Mouse (Mus musculus): Measurements from ENCODE around the gene Eng.

The Eng gene

DNA sequence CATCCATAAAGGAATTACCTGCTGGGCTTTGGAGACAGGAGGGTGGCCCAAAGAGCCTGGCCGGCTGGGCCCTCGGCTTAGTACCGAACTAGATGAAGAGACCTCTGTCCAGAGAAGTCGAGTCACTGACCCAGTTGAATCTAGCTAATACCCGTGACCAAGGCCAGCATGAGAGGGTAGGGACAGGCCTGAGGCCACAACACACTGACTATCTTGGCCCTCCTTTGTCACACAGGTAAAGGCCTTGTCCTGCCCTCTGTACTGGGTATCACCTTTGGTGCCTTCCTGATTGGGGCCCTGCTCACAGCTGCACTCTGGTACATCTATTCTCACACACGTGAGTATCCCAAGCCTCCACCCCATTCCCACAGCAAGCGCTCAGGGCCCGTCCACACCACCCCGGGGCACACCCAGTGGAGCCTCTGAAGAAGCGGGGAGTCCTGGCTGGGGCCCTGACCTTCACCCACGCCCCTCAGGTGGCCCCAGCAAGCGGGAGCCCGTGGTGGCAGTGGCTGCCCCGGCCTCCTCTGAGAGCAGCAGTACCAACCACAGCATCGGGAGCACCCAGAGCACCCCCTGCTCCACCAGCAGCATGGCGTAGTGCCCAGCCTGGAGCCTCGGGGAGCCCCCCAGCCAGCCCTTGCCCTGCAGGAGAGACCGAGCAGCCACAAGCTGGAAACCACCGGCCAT, 34.7 kb downstream of the Eng start:
- DNase-seq (ENCODE audit: low spot score in 2 of 2) = no peak

DNA sequence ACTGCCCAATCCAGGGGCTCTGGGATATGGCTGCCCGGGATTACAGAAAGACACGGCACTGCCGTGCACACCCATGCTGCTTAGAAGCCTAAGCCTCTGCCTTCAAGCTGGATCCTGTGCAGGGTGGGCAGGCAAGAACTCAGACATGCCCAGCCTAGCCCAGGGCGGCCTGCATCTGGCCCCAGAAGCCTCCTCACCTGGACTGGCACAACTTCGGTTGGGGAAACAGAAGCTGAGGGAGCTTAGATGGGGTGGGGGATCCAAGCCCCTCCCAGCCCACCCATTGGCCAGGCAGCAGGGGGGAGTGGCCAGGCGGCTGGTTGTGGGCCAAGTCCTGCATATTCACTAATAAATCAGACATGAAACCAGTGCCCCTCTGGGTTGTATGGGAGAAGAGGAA, 35.4 kb downstream of the Eng start:
- no peak for DNase-seq (ENCODE audit: low spot score in 2 of 2)

DNA sequence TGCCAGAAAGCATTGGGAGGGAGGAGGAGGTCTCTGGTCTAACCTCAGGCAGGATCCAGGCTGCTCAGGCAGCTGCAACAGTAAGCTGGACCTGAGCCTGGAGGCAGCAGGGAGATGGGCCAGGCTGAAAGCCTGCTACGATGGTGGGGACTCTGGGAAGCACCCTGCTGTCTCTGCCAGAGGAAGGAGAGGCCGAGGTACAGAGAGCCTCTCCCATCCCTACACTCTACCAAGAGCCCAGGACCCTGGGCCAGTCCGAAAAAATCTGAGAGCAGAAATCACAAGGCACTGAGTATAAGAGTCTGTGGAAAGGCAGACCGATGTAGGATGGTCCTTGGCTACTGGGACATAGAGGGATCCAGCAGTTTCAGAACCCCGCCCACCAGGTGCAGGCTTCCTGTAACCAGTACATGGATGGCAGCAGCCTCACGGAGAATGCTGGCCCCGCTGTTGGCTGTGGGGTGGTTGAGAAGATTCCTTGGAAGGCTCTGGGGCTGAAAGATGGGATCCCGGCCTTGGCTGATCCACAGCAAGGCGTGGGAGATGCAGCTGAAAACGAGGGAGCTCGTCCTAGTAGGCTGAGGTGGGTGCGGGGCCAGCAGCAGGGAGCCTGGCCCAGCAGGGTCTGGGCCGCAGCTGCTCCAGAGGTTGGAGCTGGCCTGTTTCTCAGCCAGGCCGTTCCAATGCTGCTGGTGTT, 36.5 kb downstream of the Eng start:
- DNase-seq (ENCODE audit: low spot score in 2 of 2) = no peak

DNA sequence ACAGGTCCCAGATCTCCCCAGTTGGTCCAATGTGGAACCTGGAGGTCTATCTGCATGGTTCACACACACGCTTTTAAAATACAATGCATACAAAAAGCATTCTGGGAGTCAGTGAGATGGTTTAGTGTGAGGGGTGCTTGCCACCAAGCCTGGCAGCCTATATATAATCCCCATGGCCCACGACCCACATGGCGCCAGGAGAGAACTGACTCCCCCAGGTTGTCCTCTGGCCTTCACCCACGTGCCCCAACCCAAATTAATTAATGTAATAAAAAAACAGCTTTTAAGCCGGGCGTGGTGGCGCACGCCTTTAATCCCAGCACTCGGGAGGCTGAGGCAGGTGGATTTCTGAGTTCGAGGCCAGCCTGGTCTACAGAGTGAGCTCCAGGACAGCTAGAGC, 37.3 kb downstream of the Eng start:
- no peak for DNase-seq (ENCODE audit: low spot score in 2 of 2)

DNA sequence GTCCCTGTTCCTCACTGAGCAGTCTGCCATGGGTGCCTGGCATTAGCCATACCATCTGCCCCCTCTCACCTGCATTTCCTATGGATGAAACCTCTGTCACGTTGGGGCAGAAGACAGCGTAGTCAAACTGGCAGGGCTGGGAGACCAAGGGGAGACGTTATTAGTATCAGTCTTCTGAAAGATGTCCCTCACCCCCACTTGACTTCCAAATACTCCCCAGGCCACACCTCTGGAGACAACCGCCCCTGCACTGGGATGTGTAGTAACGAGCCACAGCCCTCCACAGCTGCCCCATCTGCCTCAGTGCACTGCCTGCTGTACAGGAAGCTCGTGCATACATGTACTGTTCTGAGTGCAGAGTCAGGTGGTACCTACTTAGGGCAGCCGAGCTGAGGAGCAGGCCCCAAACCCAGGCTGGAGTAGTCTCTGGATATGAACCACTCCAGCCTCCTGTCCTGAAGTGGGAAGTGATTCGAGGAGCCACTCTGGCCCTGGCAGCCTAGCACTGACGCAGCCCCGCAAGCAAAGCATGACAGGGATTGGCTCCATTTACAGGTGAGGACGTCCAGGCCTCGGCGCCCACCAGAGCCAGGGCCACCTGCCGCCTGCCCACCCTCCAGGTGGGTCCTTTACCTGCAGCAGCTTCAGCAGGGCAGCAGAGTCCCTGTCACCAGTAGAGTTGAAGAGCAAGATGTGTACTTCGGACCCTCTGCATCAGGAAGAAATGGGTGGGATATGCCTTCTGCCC, 38.5 kb downstream of the Eng start:
- no peak for DNase-seq (ENCODE audit: low spot score in 2 of 2)

DNA sequence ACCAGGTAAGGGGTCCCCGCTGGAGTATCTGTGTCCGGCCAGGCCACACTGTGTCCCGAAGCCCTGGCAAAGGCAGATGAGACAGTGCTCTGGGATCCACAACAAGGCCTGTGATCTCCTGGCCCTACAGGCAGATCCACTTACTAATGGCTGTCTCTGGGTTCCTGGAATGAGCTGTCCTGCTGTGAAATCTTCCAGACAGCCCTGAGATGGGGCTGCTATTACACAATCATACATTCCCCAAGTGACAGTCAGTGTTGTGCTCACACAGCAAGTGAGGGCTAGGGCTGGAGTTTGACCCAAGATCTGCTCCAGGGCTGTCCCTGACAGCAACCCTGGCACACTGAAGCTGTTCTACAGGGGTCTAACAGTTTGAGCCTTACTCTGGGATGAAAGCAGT, 39.4 kb downstream of the Eng start:
- DNase-seq (ENCODE audit: low spot score in 2 of 2) = no peak

DNA sequence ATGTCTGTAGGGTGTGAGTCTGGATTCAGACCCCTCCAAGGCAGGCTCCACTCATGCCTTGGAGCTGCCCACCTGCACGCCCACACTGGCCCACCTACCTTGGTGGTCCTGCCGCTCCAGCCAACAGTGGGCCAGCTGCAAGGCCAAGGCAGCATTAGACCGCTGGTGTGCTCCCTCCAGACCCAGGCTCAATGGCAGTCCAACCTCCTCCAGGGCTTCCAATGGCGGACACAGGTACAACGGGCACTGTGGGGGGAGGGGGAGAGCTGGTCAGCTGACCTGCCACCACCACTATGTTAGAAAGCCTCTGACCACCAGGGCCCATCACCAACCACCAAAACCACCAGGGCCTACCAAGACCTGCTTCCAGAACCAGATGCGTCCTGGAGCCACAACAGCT, 40.2 kb downstream of the Eng start:
- DNase-seq (ENCODE audit: low spot score in 2 of 2) = no peak

DNA sequence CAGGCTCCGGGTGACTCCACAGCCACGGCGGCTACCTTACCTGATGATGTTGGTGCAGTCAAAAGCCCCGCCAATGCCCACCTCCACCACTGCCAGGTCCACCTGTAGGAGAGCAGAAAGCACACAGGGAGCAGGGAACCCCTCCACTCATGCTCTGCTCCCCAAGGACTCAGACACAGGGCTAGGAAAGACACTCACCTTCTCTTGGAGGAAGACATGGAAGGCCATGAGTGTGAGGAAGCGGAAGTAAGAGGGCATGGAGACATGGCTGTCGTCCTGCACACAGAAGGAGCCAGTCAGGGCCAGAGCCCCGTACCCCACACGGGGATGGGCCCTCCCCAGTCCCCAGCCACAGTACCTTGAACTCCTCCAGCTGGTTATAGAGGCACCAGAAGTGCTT, 41.2 kb downstream of the Eng start:
- DNase-seq (ENCODE audit: low spot score in 2 of 2) = no peak

DNA sequence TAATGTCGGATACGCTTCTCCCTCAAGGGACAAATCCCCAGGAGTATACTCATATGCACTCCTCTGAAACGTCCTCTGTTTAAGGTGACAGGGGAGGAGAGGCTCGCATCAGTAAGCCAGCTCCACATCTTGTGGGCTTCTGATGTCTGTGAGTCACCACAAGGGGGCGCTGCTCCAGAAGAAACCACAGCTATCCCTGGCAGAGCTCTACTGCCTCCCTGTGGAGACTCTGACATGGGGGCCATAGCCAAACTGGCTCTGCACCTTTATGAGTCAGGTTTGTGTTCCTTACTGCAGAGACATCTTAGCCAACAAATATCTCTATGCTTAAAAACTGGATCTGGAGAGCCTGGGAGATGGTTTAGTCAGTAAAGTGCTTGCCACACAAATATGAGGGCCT, 43.0 kb downstream of the Eng start:
- DNase-seq (ENCODE audit: low spot score in 2 of 2) = peak in 1 of 2 experiments; percentile 93

DNA sequence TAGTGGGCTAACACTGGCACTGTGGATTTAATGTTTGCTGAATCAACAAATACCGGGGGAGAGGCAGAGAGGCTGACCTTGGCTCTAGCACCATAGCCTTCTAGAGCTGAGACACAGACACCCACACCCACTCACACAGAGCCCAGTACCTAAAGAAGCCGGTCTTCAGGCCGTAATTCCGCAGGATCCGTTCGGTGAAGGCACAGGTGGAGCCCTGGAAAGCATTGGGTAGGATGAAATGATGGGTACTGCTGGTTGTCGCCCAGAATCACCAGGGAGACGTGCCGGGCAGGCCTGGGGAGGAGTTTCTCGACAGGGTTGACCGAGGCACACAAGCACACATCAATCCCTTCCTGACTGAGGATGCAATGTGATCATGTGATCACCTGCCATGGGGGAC, 44.6 kb downstream of the Eng start:
- no peak for DNase-seq (ENCODE audit: low spot score in 2 of 2)

DNA sequence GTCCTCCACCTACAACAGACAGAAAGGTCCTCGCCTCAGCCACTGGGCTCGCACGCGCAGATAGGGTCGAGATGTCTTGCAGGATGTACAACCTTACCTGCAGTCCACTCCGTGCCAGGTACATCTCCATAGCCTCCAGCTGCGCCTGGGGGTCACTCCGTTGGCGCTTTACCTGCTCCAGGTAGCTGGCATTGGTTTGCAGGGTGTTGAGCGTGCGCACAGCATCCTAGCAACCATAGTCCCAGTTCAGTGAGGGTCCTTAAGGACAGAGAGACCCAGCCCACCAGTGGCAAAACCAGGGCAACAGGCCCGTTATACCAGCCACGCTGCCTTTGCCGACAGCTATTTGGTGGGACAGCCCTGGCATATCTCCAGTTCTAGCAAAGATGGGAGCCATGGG, 46.1 kb downstream of the Eng start:
- no peak for DNase-seq (ENCODE audit: low spot score in 2 of 2)

DNA sequence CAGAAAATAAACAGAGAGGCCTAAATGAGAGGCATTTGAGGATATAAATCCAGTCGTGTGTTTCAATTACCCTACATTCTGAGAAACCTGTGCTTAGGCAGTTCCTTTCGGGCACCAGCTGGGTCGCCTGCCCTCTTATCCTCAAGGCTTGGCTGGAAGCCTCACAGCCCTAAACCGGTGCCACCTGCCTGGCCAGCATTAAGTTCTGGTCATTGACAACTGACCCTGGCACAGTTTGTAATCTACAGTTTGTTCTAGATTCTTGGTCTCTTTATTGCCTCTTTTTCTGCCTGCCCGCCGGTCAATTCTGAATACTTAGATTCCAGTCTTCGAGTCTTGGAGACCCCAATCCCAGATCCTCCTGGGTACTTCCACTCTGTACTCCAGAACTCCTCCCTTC, 46.9 kb downstream of the Eng start:
- no peak for DNase-seq (ENCODE audit: low spot score in 2 of 2)

DNA sequence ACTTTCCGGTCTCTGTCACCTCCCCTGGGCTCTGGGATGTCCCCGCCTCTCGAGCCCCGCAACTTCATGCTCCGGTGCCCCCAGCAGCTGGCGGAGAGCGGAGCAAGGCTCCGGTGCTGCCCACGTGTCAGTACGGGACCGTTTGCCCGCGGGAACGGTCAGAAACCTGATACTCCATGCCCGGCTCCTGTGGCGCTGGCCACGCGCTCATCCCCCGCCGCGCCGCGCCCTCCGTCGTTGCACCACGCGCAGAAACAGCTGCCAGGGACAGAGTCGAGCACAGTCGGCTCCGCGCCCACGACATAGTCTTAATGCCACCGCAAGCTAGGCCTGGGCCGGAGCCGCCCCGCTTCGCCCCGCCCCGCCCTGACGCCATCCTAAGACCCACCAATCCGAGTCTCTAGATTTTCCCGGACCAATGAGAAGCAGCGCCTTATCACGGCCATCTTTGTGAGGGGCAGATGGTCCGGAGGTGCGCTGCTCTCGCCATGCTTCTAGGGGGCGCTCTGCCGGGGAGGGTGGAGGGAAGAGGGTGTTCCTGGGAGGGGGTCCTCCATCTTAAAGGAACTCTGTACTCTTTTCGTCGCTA, 47.5 kb downstream of the Eng start:
- DNase-seq (ENCODE audit: low spot score in 2 of 2) = peak; percentile 94 to 96

DNA sequence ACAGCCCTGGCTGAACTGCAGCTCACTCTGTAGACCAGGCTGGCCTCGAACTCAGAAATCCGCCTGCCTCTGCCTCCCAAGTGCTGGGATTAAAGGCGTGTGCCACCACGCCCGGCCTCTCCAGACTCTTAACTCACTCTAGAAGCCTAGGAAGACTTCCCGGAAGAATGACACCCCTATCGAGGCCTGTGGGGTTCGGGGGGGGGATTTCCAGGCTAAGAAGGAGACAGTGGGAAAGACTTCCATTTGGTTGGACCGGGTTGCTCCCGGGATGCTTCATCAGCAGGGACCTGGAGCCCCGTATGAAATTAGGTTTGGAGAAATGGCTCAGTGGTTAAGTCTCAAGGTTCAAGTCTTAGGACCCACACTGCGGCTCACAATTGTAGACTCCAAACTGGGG, 48.3 kb downstream of the Eng start:
- no peak for DNase-seq (ENCODE audit: low spot score in 2 of 2)

DNA sequence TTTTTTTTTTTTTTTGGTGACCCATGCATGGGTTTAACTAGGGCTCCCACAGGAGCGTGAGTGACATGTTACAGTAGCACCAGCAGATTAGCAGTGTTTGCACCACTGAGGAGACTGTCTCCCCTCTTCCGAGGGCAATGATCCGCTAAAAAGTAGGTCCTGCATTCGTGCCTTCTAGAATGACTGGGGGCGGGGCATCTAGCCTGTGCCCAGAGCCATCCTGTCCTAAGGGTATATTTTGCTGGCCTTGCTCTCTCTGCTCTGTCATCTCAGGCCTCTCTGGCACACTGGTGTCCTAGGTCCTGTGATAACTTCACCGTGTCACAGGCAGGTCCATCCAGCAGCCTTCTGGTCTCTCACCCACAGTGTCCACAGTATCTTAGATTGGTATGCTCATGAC, 53.3 kb downstream of the Eng start:
- DNase-seq (ENCODE audit: low spot score in 2 of 2) = no peak

DNA sequence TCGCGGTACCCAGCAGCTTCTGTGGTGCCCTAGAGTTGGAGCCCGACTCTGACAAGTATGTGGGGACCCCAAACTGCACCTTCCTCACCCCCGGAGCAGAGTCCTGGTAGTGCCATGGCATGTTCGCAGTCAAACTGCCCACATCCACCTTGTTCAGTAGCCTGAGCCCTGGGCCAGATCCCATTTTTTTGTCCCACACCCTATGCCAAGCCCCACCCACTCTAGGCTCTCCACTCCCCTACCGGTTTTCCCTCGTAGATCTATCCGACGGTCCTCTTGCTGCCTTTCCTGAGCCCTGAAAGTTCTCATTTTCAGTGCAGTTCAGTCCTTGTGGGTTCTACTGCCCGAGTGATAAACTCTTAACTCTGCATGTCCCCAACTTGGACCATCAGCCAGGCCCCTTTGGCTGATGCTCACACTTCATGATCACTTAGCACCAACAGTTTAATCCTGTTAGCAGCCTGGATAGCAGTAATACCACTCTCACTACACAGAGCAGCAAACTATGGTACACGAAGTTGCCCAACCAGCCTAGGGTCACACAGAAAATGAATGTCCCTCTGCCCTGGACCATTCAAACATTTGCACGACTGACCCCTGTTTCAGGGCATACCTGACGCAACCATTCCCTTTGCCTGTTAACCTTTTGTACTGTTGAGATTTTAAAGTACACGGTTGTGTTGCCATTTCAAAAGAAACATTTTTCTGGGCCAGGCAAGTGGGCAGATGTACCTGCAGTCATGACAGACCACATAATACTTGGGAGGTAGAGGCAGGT, 54.8 kb downstream of the Eng start:
- DNase-seq (ENCODE audit: low spot score in 2 of 2) = no peak

DNA sequence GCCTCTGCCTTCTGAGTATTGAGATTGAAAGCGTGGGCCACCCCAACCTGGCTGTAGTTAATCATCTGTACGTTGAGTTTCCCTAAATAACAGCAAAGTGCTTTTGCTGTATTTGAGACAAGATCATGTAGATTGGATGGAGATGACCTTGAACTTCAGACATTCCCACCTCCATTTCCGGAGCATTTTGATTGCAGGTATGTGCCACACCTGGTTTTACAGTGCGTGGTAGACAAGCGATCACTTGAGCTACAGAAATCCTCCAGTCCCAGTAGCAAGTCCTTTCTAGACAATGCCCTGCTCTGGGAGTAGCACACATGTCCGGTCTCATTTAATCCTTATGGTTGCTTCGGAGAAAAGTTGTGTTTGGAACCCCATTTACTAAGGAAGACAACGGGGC, 56.7 kb downstream of the Eng start:
- no peak for DNase-seq (ENCODE audit: low spot score in 2 of 2)

DNA sequence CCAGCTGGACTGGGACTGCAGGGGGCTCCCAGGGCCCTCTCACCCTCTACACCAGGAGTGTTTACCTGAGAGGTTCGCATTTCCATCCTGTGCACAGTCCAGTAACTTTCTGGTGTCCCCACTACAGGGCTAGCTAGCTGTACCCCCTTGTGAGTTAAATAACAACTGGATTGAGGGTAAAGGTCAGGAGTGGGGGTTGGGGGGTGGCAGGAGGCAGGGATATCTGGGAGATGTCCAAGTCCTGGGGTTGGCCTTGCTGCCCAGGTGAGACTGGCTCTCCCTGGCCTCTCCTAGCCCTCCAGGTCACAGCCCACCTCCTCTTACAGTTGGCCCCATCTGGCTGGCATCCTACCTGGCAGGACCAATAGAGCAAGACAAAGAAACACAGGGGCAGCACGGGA, 57.6 kb downstream of the Eng start, which contains the start of gene Fpgs:
Fpgs (minus strand) TSS at position 125 of the 401 bp plus-strand sequence.
- no peak for DNase-seq (ENCODE audit: low spot score in 2 of 2)

DNA sequence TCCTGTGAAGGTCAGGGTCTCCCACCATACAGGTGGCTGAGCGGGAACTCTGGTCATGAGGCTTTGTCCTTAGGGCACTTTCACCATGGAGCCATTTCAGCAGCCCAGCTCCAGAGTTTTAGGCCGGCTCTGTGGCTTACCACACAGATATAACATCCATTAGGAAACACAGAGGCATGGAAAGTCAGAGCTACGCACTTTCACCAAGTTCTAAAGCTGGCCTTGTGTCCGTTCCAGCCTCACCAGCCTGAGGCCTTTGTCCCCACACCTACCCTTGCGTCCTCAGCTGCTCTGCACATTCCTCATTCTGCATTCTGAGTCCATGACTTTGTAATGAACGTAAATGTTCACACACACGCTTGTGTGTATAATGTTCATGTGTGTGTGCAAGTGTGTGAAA, 58.6 kb downstream of the Eng start:
- DNase-seq (ENCODE audit: low spot score in 2 of 2) = no peak

DNA sequence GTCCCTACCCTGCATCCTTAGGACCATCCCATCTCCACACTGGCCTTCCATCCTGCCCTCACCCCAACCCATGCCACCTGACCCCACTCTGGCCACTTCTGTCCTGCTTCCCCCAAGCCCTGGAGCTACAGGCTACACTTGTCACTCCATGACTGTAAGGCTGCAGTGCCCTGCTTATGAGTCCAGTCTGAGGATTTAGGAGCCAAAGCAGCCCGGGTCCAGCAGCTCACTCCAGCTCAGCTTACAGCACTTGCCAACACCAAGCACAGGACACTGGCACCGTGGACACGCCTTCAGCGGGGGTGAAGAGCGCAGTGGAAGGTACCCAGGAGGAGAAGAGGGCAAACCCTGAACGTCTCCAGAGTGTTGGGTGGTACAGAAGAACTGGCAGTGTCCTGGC, 60.6 kb downstream of the Eng start:
- no peak for DNase-seq (ENCODE audit: low spot score in 2 of 2)

DNA sequence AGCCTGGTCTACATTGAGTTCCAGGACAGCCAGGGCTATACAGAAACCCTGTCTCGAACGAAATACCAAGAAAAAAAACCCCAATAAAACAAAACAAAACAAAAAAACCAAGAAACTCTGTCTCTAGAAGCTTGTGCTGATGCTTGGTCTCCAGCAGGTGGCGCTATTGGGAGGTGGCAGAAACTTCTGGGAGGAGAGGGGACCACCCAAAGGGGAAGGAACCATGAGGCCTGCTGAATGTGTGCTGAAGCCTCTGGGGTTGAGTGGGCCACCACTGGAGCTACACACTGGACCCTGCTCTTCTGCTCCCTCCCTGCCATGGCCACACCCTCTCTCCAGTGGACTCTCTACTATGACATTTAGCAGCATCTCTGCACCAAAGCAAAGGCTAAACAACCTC, 62.2 kb downstream of the Eng start:
- DNase-seq (ENCODE audit: low spot score in 2 of 2) = no peak
